Mouse (Mus musculus) lung, postnatal 4 days (tissue): ENCODE measurements around the gene Gpc3.
A peak's percentile ranks its signal among the peaks of the same experiment; 100 is the strongest.
"Not testable (repeated sequence)": the region's sequence is repeated elsewhere in the genome, so short reads cannot be mapped to it uniquely, and the experiment has no call there.

ENCODE experiments used
- DNase-seq, 2 experiments: peaks; one replicate each; pipeline ENCODE4 v3.0.0; 2021

The Gpc3 gene

DNA sequence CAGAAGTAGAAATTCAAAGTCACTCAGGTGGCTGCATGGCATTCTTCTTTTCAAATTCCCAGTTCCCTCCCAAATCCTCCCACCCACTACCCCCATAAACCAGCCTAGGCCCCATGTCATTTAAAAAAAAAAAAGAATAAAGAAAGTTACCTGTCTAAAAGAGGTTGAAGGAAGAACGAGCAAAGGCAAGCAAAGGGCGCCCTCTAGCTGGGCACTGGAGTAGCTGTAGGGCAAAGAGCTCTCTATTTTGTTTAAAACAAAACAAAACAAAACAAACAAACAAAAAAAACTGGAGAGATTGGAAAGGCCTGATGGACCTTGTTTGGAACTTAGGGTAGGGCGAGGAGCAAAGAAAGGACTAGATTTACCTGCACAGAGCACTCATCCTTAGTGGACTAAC is 238.6 kb downstream of the Gpc3 start:
- DNase-seq: no peak

DNA sequence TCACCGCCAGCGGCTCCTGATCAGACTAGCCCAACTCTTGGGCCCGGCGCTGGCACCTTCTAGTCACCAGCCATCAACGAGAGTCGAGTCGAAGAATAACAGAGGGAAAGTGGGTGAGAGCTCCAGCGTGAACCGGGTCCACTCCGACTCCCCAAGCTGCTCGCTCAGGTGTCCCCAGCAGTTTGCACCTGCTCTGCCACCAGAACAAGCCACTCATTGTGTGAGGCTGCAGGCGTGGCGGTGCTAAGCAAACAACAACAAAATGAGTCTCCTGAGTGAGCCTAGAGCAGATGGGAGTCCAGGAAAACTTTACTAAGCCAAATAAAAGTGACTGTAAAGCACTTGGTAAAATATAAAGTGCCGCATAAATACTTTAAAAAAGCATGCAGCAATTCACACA is 239.5 kb downstream of the Gpc3 start:
- DNase-seq: peak; percentile 6 to 24

DNA sequence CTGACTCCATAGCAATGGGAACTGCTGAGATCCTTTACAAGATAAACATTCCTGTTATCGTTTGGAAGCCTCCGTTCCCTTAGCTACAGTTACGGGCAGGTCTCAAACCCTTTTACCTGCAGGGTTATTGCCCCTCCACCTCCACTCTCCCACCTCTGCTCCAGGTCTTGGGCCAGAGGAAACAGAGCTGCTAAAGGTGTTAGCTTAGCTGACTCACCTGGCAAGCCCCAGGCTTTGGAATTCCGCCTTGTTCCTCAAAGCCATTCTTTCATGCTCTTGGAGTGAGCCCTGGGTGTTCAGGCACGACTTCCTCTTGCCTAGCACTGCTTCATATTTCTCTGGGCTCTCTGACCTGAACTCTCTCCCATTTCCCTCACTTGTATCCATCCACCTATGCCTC is 241.3 kb downstream of the Gpc3 start:
- peak; percentile 36 to 71 for DNase-seq

DNA sequence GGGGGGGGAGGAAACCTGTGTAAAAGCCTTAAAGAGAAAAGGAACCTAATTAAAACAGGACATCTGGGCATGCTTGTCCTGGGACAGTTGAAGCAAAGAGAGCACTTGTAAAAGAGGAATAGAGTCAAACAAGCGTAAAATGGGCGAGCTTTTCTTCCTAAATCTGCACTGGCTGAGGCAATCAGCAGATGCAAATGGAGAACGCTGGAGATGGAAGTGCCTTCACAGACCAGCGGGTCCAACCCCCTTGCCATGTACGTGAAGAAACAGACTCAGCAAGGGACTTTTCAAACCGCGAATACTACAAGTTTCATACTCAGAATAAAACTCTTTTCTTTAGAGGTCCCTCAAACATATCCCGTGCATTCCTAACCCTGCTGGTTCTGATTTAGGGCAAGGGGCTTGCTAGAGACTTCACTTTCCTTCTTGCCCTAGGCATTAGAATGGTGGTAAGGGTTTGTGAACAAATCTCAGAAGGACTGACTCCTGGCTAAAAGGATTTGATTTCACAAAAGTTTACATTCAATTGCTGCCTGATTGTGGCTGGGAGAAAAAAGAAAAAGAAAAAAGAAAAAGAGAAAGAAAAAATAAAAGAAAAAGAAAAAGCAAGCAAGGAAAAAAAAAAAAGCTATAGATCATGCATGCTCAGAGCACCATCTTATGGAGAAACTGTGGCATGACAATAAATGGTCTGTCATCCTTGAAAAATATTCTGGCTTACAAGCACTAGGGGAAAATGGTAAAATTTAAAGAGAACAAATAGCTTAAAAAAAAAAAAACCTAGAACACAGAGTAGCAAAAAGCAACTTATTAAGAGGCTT is 243.6 kb downstream of the Gpc3 start:
- DNase-seq: no peak

DNA sequence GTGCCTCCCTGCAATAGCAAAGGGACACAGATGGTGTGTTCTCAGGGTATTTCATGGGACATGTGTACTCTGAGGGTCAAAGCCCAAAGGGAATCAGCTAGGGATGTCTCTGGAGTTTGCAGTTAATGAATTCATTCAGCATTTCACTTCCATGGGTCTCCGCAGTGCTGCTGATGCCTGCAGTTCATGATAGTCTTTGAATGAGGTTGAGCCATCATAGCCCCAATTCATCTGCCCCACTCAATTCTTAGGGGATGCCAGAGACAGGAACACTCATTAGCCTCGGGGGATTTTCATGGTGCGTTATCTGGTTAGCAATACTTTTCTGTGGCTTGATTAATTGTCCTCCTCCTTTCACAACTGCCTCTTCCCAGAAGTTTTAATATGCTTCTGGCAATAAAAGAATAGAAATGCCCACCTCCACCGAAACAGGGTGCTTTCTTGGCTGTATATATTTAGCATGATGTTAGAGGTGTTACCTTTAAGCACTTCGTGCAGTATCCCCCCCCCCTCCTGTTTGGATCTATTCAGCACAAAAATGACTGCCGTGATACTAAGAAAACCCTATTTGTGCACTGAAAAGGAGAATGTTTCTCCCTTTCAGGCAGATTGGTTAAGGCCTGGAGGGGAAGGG is 244.3 kb downstream of the Gpc3 start:
- DNase-seq: no peak

DNA sequence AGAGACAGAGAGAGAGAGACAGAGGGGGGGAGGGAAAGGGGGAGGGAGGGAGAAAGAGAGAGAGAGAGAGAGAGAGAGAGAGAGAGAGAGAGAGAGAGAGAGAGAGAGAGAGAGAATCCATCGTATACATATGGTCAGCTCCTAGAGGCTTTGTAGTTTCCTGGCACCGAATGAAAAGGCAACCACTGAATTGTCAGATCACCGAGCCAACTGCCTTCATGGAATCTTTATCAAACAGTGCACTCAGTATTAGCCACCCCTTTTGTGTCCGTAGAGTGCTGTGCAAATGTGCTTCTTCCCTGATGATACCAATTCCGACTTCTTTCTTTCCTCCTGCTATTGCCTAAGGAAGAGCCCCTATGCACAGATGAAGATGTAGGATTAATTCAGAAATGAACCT is 246.9 kb downstream of the Gpc3 start:
- DNase-seq: no peak

DNA sequence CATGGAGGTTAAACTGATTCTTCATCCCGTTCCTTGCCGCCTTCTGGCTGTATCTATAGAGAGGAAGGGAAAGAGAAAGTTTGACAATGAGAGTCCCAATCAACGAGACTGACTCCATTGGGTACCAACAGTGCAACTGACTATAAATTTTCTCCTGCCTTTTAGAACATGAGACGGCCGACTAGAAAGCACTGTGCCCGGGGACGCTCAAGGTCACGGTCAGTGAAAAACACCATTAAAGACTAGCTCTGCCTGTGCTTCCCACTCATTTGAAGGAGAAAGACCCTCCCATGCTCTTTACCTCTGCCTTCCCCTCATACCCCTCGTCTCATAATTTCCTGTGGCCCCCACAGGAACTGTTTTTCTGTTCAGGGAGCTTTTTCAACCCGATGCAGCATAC is 248.0 kb downstream of the Gpc3 start:
- DNase-seq: no peak

DNA sequence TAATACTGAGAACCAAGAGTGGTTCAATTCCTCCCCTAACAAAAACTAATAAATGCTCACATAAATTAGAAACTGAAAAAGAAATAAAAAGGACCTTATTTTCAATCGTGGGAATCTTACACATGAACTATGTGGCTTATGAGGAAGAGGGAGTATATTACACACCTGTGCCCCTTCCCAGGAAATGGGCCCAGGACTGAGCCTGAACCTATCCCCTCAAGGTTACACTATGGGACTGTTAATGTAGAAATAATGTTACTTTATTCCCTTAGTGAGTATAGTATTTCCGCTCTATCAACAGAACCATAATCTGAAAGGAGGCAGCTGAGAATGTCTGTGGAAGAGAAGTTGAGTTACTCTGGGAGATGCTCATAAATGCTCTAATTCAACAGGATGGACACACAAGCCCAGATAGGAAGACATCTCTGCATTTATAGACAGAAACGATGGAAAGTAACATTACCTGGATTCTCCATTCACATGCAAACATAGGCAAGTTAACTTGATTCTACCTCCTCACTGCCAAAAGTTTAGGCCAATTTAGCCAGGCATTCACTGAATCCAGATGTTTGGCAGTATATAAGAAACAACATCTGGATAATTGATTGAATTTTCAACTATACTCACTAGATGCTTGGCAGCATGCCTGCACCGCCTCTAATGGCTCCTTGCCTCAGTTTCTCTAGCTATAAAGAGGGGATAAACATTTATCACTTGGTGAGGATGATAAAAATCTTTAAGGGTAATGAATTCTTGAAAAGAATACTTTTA is 251.3 kb downstream of the Gpc3 start:
- DNase-seq: no peak

DNA sequence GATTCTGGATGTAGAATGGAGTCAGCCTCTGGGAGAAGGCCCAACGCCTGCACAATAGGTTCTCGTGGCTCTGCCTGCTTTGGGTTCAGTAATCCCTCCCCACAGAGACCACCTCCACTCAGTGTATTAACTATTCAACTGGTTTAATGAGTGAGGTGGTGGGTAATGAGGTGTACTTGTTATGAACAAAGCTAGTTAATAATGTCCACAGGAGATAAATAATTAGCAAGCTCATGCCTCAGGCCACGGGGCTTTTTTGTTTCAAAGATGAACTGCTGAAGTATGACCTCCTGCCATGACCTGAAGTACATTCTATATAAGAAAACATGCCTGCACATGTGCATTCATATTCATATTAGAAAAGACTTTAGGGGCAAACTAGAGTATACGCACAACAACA is 260.8 kb downstream of the Gpc3 start:
- no peak for DNase-seq

DNA sequence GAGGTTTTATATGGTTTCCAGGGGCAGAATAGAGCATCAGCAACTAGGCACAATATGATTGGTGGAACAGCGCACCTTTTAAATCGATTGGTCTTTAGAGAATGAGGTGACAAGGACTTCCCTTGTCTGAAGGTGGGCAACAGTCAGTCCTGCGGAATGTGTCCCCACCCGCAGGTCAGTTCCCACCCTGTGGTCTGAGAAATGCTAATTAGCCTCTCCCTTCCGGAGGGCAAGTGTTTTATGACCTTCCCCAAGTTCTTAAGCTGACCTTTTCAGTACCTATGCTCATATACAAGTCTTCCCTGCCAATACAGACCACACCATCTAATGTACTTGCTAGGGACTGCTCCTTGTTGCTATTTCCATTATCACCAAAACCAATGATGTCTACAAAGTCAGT is 263.1 kb downstream of the Gpc3 start:
- not testable (repeated sequence) for DNase-seq

DNA sequence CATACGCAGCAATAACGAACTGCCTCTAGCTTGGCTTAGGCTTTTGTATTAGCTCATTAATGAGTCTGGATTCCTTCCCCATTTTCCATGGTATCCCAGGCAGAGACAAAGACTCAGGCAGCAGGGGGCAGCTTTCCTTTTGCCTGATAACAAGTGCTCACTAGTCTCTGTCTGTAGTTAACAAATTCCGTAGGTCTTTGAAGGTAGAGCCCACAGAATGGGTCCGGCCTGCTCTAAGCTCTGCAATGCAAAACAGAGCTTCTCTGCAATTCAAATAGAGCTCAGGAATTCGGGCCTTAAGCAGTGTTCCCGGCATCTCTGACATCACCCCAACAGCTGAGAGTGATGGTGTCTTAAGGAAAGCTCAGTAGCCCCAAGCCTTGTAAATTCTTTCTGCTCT is 265.0 kb downstream of the Gpc3 start:
- no peak for DNase-seq

DNA sequence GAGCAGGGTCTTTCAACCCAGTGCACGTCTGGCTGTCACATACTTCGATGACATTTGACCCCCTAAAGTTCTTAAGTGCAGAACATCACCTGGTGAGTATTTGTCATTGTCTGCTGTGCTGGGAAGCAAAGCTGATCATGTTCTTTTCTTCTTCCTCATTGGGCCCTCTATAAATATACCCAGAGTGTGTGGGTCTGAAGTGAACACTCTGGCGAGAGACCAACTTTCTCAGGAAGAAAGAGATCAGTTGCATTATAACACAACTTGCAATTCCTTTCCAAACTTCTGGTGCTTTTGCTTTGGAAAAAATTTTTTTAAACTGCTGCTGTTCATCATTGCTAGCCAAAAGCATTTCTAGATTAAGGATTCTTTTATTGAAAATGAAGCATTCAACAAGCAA is 269.7 kb downstream of the Gpc3 start:
- DNase-seq: no peak

DNA sequence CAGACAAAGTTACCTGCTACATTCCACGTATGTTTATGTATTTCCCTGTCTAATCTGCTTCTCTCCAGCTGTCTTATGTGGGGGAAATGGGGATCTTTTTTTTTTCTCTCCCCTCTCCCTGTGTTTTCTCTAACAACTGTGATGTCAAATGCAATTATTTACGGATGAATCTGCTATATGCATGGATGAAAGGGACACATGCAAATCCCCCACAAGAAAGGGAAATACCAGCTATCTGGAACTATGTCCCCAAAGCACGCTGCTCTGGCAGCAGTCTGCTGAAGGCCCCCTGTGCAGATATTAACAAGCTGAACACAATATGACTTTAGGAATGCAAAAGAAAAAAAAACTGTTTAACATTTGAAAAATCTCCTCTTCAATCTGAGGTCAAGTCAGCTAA is 273.5 kb downstream of the Gpc3 start:
- DNase-seq: no peak

DNA sequence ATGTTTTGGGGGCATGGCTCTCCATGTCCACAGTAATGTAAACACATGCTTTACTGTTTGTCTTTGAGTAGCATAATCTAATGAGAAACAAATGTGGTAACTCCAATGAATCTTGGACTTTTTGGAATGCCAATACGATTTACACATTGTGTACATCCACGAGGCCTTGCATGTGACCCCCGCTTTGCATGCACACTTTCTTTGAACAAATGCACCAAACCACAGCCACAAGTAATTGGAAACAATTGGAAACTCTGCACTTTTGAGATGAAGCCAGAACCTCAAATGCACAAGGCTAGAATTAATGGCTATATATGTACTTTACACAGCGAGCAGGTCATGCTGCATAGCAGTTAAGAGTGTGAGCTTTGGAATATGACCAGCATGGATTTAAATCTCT is 292.0 kb downstream of the Gpc3 start:
- no peak for DNase-seq

DNA sequence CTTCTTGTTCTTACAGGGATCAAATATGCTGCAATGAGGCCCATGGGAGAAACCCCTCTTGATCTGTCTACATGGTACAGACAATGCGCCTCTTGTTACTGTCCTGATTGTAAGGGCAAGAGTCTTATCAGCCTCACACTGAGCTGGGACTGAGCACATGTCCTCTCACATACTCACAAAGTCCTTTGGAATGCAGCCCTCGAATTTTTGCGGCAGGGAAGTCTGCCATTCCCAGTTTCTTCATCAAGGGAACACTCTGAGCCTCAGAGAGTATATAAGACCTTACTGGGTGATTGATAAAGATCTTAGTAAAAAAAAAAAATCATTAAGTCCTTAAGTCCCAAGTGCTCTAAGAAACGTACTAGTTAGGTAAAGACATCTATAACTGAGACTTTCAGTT is 293.1 kb downstream of the Gpc3 start:
- DNase-seq: peak; percentile 4 to 14

DNA sequence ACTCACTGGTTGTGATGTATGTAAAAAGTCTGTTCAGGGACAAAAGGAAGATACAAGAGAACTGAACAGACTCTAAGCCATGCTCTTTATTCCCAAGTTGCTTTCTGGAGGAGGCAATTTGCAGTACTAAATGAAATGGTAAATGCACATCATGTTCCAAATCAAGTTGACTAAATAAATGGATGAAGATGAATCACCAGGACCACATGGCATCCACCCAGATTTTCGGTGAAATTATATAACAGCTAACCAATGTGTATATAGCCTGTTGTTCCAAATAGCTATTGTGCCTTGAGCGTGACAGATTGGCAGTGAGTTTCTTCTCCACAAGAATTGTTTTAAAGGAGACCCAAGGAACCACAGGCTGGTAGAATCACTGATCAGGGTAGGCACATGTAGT is 302.8 kb downstream of the Gpc3 start:
- DNase-seq: no peak

DNA sequence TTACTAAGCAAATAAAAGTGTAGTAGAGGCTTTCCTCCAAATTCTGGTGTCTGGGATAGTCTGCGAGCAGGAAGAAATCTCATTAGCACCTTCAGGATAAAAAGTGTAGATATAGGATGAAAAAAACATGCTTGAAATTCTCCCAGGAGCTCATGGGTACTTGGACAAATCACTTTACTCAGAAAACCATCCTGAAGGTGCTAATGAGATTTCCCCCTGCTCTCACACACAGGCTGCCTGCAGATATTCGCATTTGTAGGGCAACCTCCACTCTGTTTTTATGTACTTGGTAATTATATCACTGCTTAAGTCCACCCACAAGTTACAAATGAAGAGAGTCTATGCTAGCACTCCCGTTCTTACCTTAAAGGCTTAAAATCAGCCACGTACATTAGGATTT is 308.5 kb downstream of the Gpc3 start:
- DNase-seq: no peak

DNA sequence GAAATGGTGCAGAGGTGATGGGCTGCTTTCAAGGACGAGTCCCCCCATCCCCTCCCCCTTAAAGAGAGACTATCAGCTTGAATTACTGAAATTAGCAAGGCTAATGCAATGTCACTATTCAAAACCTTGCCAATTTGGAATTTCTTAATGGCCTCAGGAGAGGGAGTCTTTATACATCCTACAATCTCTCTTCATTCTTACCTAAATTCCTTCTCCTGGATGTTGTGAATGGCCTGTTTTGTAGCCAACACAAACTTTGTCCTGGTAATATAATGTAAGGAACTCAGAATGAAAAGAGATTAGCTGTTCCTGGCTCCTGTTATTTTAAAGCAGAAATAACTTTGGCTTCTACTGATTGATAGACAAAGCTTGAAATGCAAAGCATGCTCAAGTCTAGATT is 325.0 kb downstream of the Gpc3 start:
- no peak for DNase-seq

DNA sequence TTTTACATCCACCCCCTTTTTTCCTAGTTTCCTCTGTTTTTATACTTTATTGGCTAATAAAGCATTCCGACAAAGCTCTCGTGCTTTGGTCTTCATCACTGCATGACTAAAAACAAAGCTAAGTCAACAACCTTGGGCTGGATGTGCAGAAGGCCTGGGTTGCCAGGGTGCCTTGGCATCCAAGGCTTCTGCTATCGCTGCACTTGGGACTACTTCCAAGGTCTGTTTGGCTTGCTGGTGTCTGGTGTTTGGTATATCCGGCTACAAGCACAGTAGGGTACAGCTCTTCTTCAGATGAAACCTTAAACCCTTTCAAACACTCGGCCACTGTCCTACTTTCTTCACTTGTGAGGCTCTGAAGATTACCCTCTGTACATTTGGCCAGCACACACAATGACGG is 325.8 kb downstream of the Gpc3 start:
- DNase-seq: no peak

DNA sequence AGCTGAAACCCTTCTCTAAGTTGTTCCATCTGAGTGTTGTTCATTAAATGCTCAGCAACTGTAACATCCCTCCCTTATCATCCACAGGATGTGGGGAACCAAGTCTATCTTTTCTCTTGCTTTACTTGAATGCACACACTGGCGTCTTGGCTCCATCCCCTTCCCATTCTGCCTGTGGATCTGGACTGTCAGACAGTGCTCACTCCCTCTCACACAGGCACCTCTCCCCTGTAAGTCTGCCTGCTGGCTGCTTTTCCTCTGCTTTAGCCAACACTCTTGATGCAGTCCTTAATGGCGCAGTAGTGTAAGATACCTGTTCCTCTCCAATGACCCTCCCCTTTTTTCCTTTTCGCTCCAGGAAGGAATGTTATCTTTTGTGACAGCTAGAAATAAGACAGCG is 331.7 kb downstream of the Gpc3 start:
- DNase-seq: no peak

DNA sequence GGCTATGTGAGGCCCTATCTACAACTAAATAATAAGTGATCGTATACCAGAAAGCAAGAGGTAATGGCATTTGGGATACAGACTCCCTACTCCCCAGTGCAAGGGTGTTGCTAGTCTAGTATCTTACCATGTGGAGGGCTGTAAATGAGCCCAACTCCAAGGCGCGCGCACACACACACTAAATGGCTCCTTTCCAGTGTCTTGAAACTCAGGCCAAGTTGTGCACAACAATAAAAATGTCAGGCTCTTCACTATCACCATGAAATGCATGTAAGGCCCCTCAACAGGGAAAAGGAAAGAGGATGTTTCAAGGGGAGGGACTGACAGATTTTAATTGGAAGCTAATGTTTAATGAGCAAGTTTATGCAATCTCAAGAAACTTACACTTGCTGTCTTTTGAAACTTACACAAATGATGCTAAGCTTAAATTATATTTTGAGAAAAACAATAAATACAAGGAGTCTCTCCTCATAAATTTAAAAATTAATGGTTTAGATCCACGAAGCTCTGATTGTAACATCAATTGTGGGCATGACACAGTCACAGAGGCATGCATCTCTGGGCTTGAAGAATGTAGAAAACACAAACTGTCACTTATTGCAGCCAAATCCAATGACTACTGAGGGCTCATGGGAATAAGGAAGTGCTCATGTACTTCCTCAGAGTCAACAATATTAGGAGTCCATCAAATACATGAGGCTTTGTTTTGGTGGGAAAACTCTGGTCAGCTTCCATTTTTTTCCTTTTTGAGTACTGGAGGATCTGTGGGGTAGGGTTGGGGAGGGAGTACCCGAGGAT is 332.4 kb downstream of the Gpc3 start:
- DNase-seq: no peak

DNA sequence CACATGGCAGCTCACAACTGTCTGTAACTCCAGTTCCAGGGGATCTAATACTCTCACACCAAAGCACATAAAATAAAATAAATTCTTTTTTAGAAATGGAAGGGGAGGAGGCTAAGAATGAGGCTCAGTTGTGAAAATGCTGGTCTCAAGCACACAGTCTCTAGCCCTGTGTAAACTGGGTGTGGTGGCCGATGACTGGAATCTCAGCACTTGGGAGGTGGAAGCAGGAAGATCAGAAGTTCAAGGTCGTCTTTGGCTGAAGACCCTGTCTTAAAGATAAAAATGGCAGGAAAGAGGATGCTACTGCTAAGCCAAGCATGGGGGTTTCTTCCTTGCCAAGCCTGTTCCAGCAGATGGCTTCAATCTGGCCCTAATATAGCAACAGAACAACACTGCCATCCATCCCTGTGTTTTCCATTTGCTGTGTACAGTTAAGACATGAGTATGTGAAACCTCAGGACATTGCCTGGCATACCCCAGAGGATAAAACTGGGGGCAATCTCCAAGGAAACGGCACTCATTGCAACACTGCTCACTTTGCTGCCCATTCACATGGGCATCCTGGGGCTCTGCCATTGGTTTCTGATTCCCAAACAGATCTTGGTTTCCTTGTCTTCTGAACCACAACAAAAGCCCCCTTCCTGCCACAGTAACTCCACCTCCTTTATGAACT is 334.9 kb downstream of the Gpc3 start:
- DNase-seq: no peak

DNA sequence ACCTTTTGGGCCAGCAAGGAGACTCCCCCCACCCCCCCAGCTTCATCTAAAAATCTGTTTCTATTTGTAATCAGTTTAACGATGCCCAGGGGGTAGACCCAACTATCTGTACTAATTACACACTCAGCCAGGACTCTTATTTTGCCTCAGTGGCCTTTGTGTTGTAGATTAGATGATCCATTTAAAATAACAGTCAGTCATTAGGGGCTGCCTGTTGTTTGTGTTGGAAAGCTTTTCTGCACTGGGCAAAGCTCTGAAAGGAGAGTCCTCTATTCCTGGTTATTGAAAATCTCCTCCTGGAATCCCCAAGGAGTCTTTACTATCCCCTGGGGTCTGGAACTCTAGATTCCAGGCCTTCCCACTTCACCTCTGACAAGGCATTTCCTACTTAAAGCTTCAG is 336.2 kb downstream of the Gpc3 start:
- no peak for DNase-seq
